25 mouse cellular contexts compared by ENCODE assay signal in the genomic region with DNA sequence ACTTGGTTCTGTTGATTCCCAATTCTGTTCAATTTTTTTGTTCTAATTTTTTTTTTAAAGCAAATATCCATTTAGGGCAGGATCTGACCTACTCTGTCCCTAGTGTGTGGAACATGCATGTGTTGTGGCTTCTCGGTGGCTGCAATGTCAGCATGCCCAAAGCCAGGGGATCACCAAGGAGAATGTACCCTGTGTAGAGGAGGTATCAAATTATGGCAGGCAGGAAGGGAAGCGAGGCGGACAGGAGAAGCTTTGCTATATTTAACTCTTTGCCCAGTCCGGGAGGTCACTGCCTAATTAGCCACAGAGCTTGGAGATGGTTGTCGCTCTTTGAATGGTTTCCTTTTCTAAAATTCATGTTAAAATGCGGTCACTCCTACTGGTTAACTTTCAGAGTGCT.
A peak's percentile ranks its signal among the peaks of the same experiment; 100 is the strongest.
DNase-seq lines count a peak whose midpoint lies in the region; ATAC-seq lines count a peak whose summit lies in the region.
"Had no signal": no experiment of that assay in that cellular context is flagged by ENCODE, and none has a peak within 500 bp of the region (broad histone marks: within the 10 kb centered on the region; RNA-seq: fewer than 3 reads in every experiment).

No protein-coding gene starts in this region.

- DNase-seq in kidney, postnatal 25 days = no peak
- DNase-seq in gastrocnemius, adult 8-10 months (ENCODE audit: low spot score in 2 of 2) = peak; percentile 28 to 64
- DNase-seq in gastrocnemius, postnatal 14 days = peak; percentile 26
- DNase-seq in skeletal muscle tissue, adult 2 months (ENCODE audit: low read depth, low spot score) = peak; percentile 88
- no peak for DNase-seq in urinary bladder, postnatal 14 days (ENCODE audit: low spot score)
- DNase-seq: adrenal gland, adult 8-10 months; adrenal gland, postnatal 25 days; cerebellum, adult 18-20 months; cerebellum, adult 9-10 months; cerebellum, postnatal 14 days; forebrain, postnatal 0 days; heart, adult 2 months; heart, postnatal 14 days; heart, postnatal 4 days had no signal

- intact Hi-C loops in gastrocnemius, postnatal 14 days (cut with DNase I; ENCODE audit: low total_unique reads) = no loop called here

- 57% methylated on average over 6 of the region's 6 CpGs for WGBS in kidney, embryonic 14.5 days

- H3K4me3 ChIP-seq in kidney, embryonic 14.5 days (ENCODE audit: low read length) = no peak overlapping the region
- H3K4me3 ChIP-seq: embryonic facial prominence, embryonic 12.5 days; embryonic facial prominence, embryonic 15.5 days; heart, adult 2 months; heart, embryonic 10.5 days; heart, embryonic 13.5 days had no signal

- H3K4me2 ChIP-seq in kidney, embryonic 14.5 days (replicated peaks; ENCODE audit: low read depth, low read length) = no peak overlapping the region
- H3K4me2 ChIP-seq: embryonic facial prominence, embryonic 12.5 days; embryonic facial prominence, embryonic 15.5 days; heart, embryonic 13.5 days; hindbrain, embryonic 14.5 days had no signal

- H3K27me3 ChIP-seq in kidney, embryonic 14.5 days (ENCODE audit: control insufficient read depth, insufficient read depth, low read length) = no peaks in the 10 kb centered on the region
- H3K27me3 ChIP-seq: embryonic facial prominence, embryonic 12.5 days; embryonic facial prominence, embryonic 15.5 days; heart, embryonic 13.5 days had no signal

- H3K27ac ChIP-seq in kidney, embryonic 14.5 days (ENCODE audit: low read depth, low read length) = no peak overlapping the region
- H3K27ac ChIP-seq: embryonic facial prominence, embryonic 12.5 days; embryonic facial prominence, embryonic 15.5 days; heart, adult 2 months; heart, embryonic 10.5 days; heart, embryonic 13.5 days; hindbrain, embryonic 14.5 days; hindbrain, postnatal 0 days had no signal

- H3K4me1 ChIP-seq in kidney, embryonic 14.5 days (ENCODE audit: control insufficient read depth, insufficient read depth, low read length) = no peaks in the 10 kb centered on the region
- H3K4me1 ChIP-seq: embryonic facial prominence, embryonic 15.5 days; heart, embryonic 13.5 days had no signal

- no peaks in the 10 kb centered on the region for H3K36me3 ChIP-seq in kidney, embryonic 14.5 days (ENCODE audit: control insufficient read depth, insufficient read depth, low read length)
- H3K36me3 ChIP-seq: embryonic facial prominence, embryonic 12.5 days; embryonic facial prominence, embryonic 15.5 days; heart, embryonic 10.5 days; heart, embryonic 13.5 days had no signal

- no peaks in the 10 kb centered on the region for H3K9me3 ChIP-seq in kidney, embryonic 14.5 days (ENCODE audit: control insufficient read depth, low read length)
- H3K9me3 ChIP-seq: embryonic facial prominence, embryonic 12.5 days; embryonic facial prominence, embryonic 15.5 days; heart, embryonic 10.5 days; heart, embryonic 13.5 days had no signal

- ATAC-seq in kidney, embryonic 14.5 days (ENCODE audit: low FRiP score, low TSS enrichment) = 0 out of 2 replicates have a peak, but pooled peaks have one; percentile 28
- ATAC-seq: CD4-positive, CD25-positive, alpha-beta regulatory T cell, adult 4 months; forebrain, embryonic 14.5 days; forebrain, postnatal 0 days; hindbrain, postnatal 0 days; inflammation-experienced regulatory T-cells, adult 6 months; intestine, embryonic 16.5 days had no signal

- H3K9ac ChIP-seq in kidney, embryonic 14.5 days (ENCODE audit: low read depth, low read length) = no peak overlapping the region
- H3K9ac ChIP-seq: embryonic facial prominence, embryonic 12.5 days; embryonic facial prominence, embryonic 15.5 days; forebrain, postnatal 0 days; heart, embryonic 13.5 days; hindbrain, embryonic 14.5 days had no signal

Comparison
In these comparisons a context has a peak if more than half of its experiments do, and no peak if none do; other contexts are left out.
1. DNase-seq: peak in gastrocnemius, adult 8-10 months (2 of 2), gastrocnemius, postnatal 14 days (single experiment) and skeletal muscle tissue, adult 2 months (single experiment); none in kidney, postnatal 25 days (0 of 2) and urinary bladder, postnatal 14 days (single experiment).